Mouse (Mus musculus) embryonic fibroblast, embryonic 13.5 days (primary cell): Measurements from ENCODE around the gene Zfyve27. TPM values are rescaled to one million over a fixed set of nuclear protein-coding genes. Genes with fewer than 3 reads are reported as not detected.

ENCODE experiments used
- H3K27ac ChIP-seq: 2 replicates; pipeline ENCODE4 v1.5.1; 2012; ENCODE audit warnings: low read length, control low read depth, inconsistent platforms; ENCODE audit not compliant: insufficient read depth
- H3K4me1 ChIP-seq: 2 replicates; pipeline ENCODE4 v1.6.1; 2011; ENCODE audit warnings: low read length; ENCODE audit not compliant: control insufficient read depth, insufficient read depth
- H3K4me3 ChIP-seq: 2 replicates; pipeline ENCODE4 v1.5.1; 2011; ENCODE audit warnings: mild to moderate bottlenecking, control low read depth, low read length; ENCODE audit not compliant: insufficient read depth
- CTCF ChIP-seq: IDR thresholded peaks from 2 replicates; pipeline ENCODE4 v1.5.1; 2011; ENCODE audit warnings: mild to moderate bottlenecking, control low read depth, low read length, moderate library complexity, borderline replicate concordance; ENCODE audit not compliant: insufficient read depth
- POLR2A ChIP-seq: IDR thresholded peaks from 2 replicates; pipeline ENCODE4 v1.6.1; 2011; ENCODE audit warnings: low read depth, mild to moderate bottlenecking, control low read depth, low read length, moderate library complexity
- polyA plus RNA-seq: library from polyadenylated mRNA; stranded (reverse); fragments of >200 nt; gene quantifications from 2 replicates; pipeline ENCODE4 v1.2.4, GENCODE M21; 2011; ENCODE audit warnings: low read depth; ENCODE audit not compliant: missing spikeins, insufficient read length

Gene Zfyve27
- polyA plus RNA-seq, 1 experiment: 15.4 TPM

DNA sequence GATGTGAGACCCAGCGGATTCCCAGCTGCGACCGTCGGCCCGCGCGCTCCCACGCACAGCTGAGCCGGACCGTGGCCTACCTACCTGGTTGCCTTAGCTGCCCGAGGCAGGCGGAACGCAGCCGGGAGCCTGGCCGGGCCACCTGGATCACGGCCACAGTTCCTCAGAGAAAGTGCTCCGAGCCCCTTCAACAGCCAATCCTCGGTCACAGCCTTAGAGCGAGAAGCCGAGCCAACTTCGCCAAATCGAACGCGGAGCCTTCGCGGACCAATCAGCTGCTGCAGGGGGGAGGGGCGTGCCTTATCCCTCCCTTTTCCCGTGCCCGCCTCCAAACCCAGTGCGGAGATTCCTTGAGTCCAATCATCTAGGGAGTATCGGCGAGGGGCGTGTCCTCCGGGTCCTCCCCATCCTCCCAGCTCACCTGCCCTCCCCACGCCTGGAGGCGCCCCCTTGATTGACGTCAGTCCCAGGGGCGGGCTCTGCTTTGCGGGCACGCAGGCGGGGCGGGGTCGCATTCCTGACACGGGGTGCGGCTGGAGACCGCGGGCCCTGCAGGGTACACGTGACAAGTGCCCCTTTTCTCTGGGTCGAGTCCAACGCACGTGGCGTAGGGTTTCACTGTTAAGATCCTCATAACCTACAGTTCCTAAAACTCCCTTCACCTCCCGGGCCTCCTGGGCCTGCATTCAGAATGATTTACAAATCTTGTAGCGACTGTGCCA, 34.8 kb upstream of the Zfyve27 start, which contains the start of gene Avpi1:
Gene Avpi1 (minus strand): TSS at position 273 of the 722 bp plus-strand sequence.
- peak; percentile 92 for TF ChIP-seq POLR2A
- TF ChIP-seq CTCF: no peak
- Histone ChIP-seq H3K27ac (peak within 1 kb of the TSS; percentile 89), H3K4me3 (peak within 1 kb of the TSS; percentile 77), H3K4me1 (peaks cover 5% of the 10 kb centered on the region)

DNA sequence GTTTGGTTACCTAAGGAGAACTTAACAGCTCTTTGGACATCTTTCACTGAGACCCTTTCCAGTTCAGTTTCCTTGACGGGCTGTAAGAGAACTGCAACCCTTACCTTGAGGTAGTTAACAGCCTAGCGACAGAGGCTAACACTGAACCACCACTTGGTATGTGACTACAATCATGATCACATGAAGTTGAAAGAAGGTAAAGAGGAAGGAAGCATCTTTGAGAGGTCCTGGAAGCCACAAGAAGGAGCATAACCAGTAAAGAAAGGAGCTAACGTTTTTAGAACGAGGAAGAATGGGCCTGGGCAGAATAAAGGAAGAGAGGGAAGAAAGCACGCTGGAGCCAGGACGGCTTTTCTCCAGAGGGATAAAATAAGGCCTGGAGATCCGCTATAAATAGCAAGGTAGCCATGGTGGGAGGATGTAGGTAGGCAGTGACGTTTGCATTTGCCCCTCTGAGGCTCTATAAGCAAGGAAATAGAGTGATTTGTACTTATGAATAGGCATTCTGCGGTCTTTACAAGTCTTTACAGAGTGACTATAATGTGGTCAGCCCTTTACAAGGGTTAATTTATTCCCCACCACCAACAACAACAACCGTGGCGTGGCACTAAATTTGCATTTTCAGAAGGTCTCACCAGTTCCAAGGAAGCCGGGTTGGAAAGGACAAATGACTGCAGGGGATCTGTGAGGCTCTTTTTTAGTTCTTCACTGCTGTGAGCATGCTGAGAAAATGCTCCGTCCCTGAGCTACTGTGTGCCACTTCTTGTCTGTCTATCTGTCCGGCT, 34.0 kb upstream of the Zfyve27 start:
- no peak overlapping the region for H3K4me3 ChIP-seq
- peaks cover 5% of the 10 kb centered on the region for H3K4me1 ChIP-seq
- no peak; the same call in 1 of the 2 replicates for TF ChIP-seq POLR2A
- no peak for TF ChIP-seq CTCF
- H3K27ac ChIP-seq: peak overlapping the region; percentile 89

DNA sequence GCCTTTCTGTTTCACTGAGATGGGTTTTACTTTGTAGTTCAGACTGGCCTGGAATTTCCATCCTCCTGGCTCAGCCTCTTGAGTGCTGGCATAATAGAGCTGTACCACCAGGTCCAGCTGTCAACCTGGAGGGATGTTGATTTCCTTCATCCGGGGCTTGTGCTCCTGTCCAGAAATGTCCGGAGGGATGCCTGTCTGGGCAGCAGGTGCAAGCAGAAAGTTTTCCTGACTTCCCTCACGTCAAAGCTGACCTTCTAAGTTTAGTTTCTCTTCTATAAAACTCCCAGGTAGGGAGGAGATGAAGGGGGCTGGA, 33.5 kb upstream of the Zfyve27 start:
- H3K4me3 ChIP-seq: no peak overlapping the region
- TF ChIP-seq CTCF: no peak
- TF ChIP-seq POLR2A: no peak
- H3K27ac ChIP-seq: no peak overlapping the region

DNA sequence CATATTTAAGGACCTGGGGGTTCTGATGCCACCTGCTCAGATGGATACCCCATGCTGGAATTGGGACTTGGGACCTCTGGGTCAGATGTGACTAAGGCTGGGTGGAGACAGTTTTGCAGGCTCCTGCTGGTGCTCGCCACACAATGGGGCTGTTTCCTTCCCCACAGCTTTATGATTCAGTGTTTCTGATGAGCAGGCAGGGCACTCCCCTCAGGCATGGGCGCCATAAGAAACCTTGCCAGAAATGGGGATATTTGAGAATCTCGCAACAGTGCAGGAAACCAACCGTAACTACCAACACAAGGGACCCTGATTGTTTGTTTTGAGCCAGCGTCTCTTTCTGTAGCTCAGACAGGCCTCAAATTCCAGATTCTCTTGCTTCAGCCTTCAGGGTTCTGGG, 32.6 kb upstream of the Zfyve27 start:
- Histone ChIP-seq H3K27ac (peak overlapping the region; percentile 35), H3K4me1 (peaks cover 7% of the 10 kb centered on the region), H3K4me3 (no peak overlapping the region)
- TF ChIP-seq CTCF (no peak), POLR2A (no peak)

More for the DNA sequence above, 33.5 kb upstream of the Zfyve27 start:
- peaks cover 5% of the 10 kb centered on the region for H3K4me1 ChIP-seq

DNA sequence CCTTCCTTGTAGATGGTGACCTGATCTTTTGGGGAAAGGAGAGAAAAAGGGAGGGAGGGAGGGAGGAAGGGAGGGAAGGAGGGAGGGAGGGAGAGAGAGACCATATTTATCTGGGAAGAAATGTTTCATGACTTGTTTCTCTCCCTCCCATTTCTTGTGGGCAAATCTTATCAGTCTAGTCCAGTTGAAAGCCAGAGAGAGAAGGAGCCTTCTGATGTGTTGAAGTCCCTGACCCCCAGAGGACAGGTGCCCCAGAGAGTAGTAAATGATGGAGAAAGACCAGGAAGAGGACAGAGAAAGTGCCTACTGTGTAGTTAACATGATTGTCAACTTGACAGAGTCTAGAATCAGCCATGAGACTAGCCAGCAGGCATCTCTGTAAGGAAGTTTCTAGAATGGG, 28.7 kb upstream of the Zfyve27 start:
- Histone ChIP-seq H3K4me3 (no peak overlapping the region), H3K4me1 (peaks cover 3% of the 10 kb centered on the region; the same call in 1 of the 2 replicates), H3K27ac (no peak overlapping the region)
- TF ChIP-seq POLR2A (no peak), CTCF (no peak)

DNA sequence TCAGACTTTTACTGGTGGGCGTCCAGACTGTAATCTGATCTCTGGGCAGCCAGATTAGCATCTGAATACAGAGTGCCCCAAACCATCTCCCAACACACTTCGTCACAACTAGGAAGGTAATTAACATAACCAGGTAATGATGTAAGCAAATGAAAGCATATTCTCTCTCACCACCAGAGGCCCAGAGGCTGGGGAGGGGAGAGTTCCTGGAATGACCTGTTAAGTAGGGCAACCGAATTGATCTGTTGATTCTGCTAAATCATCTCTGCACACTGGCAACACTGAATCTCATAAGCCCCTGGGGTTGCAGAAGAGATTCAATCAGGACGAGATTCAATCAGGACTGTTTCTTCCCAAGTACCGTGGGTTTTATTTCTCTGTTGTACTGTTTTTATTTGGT, 27.6 kb upstream of the Zfyve27 start:
- no peak overlapping the region for H3K4me3 ChIP-seq
- H3K27ac ChIP-seq: no peak overlapping the region
- TF ChIP-seq CTCF: no peak
- no peak for TF ChIP-seq POLR2A
- 0 out of 2 replicates have a peak, but pooled peaks cover 3% of the 10 kb centered on the region for H3K4me1 ChIP-seq

DNA sequence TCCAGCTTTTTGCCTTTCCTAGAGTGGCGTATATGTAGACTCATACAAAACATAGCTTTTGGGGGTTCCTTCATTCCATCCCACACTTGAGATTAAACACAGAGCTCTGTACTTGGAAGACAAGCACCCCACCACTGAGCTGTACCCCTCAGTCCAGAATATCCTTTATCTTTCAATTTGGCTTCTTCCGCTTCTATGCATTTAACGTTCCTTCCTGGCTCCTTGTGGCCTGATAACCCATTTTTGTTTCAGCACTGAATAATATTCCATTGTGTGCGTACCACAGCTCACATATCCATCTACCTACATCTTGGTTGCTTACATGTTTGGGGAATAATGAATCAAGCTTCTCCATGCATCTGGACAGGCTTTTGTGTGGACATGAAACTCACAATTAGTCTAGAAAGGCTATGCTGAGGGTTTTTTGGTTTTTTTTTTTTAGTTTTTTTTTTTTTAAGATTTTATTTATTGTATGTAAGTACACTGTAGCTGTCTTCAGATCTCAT, 26.5 kb upstream of the Zfyve27 start:
- TF ChIP-seq CTCF (no peak), POLR2A (no peak)

DNA sequence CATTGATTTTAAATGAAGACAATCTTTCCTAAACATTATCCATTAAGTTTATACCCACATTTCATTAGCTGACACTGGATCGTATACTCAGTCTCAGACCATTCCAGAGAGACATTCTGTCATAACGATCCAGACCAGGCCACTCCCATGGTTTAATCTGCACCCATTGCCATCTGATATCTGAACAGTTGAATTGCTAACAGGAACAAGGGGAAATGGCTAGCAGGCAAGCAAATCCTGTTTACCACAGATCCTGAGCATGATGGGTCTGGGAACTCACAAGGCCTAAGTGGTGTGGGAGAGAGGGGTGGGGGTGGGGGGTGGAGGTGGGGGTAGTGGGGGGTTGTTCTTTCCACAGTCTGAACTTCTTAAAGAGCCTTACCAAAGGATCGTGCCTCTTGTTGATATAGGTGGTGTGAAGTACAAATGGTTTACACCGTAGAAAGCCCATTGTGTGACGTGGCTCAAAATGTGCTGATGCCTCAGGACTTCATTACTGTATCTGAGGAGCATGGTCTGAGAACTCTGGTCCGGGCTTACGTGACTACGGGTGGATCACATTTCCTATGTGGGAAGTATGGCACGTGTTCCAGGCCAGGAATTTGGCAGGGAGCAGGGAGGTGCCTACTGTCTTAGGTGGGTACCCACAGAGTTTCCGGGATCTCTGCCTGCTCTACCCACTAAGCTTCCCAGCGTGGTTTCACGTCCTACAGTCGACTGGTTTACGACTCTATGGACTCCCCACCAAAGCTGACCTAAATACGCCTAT, 25.1 kb upstream of the Zfyve27 start:
- no peak overlapping the region for H3K27ac ChIP-seq
- 0 out of 2 replicates have a peak, but pooled peaks cover 3% of the 10 kb centered on the region for H3K4me1 ChIP-seq
- TF ChIP-seq CTCF (no peak), POLR2A (no peak)
- H3K4me3 ChIP-seq: no peak overlapping the region

More for the DNA sequence above, 26.5 kb upstream of the Zfyve27 start:
- Histone ChIP-seq H3K4me1 (0 out of 2 replicates have a peak, but pooled peaks cover 3% of the 10 kb centered on the region), H3K27ac (no peak overlapping the region), H3K4me3 (no peak overlapping the region)

DNA sequence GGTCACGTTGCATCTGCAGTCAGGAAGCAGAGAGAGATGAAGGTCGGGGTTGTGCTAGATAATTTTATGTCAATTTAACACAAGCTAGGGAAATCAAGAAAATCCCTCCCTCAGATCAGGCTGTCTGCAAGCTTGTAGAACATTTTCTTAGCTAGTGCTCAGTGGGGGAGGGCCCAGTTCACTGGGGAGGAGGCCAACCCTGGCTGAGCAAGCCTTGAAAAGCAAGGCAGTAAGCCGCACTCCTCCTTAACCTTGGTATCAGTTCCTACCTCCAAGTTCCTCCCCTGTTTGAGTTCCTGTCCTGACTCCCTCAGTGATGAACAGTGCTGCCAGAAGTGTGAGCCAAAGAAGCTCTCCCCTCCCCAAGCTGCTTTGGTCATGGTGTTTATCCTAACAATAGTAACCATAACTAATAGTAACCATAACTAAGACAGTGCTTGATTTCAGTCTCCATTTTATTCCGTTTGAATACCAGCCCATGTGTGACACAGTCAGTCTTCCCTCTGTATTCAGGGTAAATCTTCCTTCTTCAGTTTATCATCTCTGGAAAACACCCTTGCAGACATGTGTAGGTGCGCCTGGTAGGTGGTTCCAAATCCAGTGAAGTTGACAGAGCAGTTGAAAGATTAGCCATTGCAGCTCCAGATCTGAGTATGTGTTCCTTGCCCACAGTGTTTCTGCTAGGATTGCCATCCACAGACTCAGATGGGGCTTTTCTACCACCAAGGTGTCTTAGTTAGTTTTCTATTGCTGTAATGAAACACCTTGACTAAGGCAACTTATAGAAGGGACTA, 23.8 kb upstream of the Zfyve27 start:
- Histone ChIP-seq H3K4me3 (no peak overlapping the region), H3K27ac (no peak overlapping the region), H3K4me1 (0 out of 2 replicates have a peak, but pooled peaks cover 5% of the 10 kb centered on the region)
- TF ChIP-seq CTCF (no peak), POLR2A (no peak)
